Mouse (Mus musculus) lung, postnatal 36 days (tissue): Measurements from ENCODE around the gene Zswim7.

Source experiments
- DNase-seq: peaks from one replicate; pipeline ENCODE4 v3.0.0; 2022; ENCODE audit warnings: mixed read lengths

Zswim7 gene

DNA sequence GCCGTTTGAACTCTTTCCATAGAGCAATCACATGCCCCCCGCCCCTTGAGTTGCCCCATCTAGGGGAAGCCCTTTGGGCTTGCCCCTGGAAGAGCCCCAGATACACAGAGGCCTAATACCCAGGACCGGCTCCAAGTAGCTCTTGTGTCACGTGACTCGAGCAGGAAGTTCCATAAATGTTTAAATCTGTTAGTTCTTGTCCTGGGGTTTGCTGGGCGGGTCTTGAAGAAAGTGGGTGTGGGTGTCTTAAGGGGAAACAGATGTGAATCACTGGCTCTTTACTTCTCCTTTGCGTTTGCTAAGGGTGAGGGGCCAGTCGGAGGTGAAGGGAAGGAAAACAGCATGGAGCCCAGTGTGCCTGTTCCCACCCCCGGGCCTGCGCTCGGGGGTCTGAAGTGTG is 30.1 kb downstream of the Zswim7 start:
- peak; percentile 81 for DNase-seq

DNA sequence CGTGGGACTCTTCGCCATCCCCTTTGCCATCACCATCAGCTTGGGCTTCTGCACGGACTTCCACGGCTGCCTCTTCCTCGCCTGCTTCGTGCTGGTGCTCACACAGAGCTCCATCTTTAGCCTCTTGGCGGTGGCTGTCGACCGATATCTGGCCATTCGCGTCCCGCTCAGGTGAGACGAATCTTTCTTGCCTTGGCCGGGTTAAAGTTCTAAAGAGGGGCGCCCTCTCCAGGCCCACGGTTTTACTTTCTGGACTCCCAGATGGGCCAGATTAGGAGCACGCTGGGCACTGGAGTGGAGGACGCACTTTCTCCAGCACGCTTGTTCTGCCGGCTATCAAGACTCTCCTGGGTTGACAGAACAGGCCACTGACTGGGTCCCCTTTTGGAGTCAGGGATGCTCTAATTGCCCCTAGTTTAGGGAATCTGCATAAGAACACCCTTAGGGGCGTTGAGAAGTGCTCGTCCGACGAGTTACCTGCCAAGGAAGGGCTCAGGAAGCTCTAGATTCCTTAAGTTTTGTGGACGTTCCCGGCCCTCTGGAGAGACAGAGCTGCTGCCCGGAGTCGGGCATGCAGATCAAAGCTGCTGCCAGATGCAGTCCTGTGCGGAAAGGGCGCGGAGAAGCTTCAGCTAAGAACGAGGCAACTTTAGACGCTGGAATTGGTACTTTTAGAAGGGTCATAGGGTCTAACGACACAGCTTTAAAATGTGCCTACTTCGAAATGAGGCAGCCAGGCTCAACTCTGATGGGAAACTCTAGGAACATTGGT is 31.7 kb downstream of the Zswim7 start:
- peak; percentile 80 for DNase-seq

DNA sequence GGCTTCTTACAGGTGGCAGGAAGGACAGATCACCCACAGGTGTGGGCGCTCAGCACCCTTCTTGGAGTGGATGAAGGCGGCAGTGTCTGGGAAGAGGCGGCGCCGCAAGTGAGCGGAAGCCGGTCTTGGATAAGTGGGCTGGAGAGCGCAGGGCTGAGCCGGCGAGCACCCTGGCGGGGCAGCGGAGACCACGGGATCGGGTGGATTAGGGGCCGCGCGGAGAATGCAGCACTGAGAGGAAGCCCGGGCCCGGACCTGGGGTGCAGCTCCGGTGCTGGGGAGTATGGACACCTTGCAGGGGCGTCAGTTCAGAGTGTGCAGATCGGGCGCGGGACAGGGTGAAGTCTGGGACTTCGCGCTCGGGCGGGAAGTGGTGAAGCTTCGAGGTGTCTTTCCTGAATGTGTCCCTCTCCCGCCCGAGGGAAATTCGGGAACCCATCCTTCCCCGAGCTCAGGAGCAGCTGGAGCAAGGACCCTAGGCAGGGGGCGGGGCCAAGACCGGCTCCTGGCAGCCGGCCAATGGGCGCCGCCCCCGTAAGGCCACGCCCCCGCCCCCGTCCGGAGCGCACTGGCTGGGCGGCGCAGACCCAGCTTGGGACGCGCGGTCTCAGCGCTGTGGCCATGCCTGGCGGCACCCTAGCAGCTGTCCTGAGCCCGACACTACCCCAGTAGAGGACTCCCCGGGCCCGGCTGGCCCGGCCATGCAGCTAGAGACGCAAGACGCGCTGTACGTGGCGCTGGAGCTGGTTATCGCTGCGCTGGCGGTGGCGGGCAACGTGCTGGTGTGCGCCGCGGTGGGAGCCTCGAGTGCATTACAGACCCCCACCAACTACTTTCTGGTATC is 32.6 kb downstream of the Zswim7 start, which contains the start of gene Adora2b:
Gene Adora2b (plus strand): TSS at position 584 of the 844 bp plus-strand sequence.
- peak; percentile 74 for DNase-seq

DNA sequence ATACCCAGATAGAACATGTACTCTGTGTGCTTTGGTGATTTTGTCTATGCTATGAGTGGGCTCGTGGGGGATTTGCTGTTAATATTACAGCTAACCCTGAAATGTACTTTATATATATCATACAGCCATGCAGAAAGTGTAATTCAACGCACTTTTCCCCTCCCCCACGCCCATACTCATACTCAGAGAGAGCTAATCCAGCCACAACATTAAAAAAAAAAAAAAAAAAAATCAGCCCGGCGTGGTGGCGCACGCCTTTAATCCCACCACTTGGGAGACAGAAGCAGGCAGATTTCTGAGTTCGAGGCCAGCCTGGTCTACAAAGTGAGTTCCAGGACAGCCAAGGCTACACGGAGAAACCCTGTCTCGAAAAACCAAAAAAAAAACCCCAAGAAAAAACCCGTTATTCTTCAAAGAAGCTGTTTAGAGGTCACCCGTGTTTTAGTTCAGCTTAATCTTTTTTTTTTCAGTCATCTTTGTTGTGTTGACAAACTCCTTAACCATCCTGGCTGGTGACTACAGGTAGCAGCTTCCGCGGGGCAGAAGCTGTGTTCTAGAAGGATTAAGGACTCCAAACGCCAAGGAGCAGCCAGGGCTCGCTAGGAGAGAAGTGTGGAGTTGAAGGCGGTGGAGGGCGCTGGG is 33.3 kb downstream of the Zswim7 start:
- no peak for DNase-seq

DNA sequence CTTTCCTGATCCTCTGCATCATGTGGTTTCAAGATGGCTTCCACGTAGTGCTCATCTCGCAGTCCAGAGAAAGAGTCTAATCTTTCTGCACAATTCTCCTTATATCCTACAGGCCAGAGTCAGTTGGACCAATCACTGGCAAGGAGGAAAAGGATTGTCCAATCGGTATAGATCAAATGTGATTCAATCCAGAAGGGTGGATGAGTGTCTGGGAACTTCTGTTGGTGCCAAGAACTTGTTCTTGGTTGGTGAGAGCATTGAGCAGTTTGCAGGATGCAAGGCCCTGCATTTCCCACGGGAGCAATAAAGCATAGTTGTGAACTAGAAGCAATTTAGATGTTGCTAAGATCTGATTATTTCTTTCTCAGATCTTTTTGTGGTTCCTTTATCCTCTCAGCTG is 36.7 kb downstream of the Zswim7 start:
- no peak for DNase-seq

DNA sequence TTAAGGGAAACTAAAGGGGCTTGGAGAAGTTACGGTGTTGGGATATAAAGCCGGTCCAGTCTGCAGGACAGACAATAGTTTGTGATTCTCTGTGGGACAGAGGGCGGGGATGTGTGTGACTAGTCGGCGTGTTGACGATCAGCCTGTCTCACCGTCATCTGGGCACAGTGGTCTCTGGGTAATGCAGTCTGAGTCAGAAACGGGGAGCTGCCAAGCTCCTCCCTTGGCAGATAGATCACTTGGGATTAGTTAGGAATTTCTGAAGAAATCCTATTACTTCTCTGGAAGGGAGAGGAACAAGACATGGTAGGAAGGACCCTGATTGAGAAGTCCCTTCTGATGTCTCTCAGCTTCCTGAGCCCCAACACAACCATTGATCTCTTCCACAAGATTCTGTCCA is 37.3 kb downstream of the Zswim7 start:
- DNase-seq: no peak

DNA sequence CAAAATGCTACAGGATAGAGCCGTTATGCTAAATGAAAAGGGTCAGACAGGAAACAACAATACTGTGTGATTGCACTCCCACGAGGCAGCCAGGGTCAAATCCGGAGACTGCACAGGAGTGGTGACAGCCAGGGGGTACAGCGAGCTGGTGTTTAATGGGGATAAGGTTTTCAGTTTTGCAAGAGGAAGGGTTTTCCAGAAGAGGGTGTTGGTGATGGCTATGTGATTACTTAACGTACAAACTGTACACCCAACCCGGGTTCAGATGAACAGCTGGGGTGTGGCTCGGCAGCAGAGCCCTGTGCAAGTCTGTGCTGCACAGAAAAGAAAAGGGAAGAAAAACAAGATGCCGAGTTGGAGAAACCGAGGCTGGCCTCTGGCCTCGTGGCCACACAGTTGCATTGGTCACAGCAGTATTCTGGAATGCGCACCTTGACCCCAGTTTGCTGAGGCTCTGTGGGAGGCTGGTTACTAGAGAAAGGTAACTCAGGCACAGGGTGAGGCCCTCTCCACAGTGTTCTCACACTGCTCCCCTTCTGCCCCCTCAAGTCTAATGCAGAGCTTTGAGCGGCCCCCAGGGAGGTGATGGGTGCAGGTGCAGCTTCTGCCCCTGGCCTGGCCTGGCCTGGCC is 40.4 kb downstream of the Zswim7 start:
- DNase-seq: no peak

DNA sequence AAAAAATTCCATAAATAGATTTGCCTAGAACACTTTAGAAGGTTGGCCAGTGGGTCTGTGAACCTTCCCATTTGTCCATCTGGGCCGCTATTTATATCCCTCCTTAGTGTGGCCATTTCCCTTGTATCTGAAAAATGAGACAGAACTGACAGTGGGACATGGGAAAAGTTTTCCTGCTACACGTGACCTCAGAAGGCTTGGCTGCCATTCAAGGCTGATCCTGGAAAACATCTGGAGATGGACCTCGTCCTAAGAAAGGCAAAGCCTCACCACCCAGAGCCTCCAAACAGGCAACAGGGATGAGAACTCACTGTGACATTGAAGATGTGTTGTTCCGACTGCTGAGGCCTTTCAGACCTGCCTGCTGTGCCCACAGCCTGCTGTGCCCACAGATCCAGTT is 56.4 kb downstream of the Zswim7 start:
- DNase-seq: peak; percentile 17

DNA sequence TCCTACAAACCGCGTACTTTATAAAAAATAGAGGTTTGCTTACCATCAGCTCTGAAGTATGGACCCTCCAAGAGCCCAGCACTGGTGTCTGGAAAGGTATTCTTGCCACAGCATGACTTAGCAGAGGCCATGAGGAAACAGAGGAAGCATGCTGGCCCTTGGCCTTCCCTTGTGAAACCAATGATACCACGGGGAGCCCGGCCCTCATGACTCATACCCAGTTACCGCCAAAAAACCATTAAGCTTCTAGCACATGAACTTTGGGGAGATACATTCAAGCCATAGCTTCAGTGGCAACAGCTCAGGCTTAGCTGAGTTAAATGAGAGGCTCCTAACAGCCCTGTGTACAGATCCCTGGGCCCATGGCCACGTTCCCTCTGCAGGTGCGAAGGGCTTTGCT is 57.2 kb downstream of the Zswim7 start:
- peak; percentile 52 for DNase-seq

DNA sequence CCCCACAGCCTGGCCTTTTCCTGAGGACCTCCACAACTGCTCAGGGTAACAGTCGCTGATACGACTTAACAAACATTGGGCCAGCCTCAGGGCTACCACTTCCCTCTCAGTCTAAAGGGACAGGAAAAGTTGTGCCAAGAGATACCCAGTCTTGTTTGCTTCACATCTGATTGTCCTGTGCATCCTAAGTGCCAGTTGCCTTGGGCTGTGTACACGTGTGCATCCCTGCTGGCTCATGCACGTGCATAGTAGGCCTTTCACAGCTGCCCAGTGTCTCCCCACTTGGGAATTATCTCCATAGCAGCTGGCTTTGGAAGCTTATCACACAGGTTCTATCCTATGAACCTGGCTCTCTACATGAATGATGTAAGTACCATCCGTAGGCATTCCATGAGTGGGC is 57.8 kb downstream of the Zswim7 start:
- no peak for DNase-seq

DNA sequence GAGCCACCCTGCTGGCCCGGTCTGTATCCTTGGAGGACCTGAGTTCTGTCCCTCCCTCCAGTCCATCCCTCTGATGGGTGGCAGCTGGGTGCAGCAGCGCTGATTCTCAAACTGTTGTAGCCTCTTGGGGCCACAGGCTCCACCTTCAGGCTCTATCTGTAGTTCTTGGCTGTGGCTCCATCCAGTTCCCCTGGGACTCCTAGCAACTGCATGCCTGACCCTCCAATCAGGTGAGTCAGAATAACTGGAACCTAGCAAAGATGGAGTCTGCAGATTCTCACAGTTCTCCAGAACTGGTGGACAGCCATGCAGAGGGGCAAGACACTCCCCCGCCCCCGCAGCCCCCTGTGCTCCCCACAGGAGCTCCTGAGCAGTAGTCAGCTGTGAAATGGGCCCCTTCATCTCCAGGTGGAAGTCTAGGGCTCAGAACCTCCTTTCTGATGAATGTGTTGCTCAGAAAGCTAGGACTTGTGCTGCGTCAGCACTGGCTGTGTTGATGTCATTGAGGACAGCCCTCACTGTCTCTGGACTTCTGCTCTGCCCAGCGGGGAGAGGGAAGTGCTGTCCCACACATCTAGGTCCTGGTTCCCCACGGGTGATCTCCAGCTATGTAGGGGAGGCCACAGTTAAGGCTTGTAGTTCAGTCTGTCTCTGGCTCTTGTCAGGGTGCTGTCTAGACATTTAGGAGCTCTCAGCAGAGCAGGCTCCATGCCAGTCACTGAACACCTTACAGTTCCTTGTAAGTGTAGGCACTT is 60.2 kb downstream of the Zswim7 start:
- peak; percentile 17 for DNase-seq

DNA sequence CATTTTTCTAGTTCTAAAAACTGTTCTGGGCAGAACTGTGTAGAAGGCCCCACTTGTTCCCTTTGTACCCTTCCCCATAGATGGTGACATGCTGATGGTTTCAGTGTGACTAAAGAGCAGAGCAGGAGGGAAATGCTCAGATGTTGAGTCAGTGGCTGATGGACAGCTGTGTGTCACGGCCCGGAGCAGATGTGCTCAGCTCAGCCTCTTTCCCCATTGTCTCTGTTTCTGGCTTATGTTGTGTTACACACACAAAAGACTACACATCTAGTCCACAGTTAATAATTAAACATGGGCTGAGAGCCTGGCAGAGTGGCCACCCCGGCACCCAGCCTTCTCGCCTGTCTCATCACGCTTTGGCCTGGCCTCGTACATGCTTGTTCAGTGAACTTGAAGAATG is 63.4 kb downstream of the Zswim7 start:
- DNase-seq: no peak
